Mouse (Mus musculus) ovary, postnatal 14 days (tissue): ENCODE data around the gene 4930467E23Rik.
"Not testable (repeated sequence)": the region's sequence is repeated elsewhere in the genome, so short reads cannot be mapped to it uniquely, and the experiment has no call there.

Source experiments
- DNase-seq: peaks from one replicate; pipeline ENCODE4 v3.0.0; 2022; ENCODE audit warnings: low spot score

Gene 4930467E23Rik

DNA sequence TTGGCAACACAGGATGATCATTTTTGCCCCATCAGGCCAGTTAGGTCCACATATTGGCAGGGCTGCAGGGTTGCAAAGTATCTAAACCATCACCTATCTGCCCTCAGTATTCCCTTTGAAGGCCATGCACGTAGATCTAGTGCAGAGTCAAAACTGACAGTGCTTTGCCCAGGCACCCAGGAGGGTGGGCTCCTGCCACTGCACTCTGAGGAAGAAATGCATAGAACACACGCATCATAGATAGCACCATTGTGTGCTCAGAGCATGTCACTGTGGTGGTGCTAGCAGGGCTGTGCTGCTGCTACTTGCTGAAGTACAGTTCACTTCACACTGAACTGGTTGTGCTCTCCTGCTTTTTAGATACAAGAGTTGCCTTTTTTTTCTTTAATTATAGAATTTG, at the start of gene 4930467E23Rik:
Gene 4930467E23Rik, plus strand, starts transcription at position 301 of the 400 bp plus-strand sequence.
- DNase-seq: not testable (repeated sequence)

- DNase-seq: not testable (repeated sequence)
Measured at GRCm38 (mm10) chr8:19682311-19682710, 47.1 kb upstream of the 4930467E23Rik start.

GRCm38 (mm10) chr8:19685476-19685875, 43.9 kb upstream of the 4930467E23Rik start:
- DNase-seq: not testable (repeated sequence)

DNA sequence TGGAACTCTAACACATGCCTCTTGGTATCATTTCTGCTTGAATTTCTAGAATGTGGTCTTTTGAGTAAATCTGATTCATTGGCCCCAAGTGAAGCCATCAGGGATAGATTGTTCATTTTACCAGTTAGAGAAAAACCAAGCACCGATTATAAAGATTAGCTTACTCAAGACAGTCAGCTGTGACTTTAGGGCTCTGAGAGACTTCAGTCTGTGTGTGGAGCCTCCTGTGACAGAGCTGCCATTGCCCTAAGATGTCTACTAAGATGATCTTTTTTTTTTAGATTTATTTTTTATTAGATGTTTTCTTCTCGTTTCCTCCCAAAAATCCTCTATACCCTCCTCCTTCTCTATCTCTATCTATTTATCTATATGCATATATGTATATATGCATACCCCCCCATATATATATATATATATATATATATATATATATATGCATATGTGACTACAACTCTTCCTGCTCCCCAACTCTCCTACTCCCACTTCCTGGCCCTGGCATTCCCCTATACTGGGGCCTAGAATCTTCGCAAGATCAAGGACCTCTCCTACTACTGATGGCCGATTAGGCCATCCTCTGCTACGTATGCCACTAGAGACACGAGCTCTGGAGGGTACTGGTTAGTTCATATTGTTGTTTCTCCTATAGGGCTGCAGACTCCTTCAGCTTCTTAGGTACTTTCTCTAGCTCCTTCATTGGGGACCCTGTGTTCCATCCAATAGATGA, 40.4 kb upstream of the 4930467E23Rik start:
- not testable (repeated sequence) for DNase-seq

DNA sequence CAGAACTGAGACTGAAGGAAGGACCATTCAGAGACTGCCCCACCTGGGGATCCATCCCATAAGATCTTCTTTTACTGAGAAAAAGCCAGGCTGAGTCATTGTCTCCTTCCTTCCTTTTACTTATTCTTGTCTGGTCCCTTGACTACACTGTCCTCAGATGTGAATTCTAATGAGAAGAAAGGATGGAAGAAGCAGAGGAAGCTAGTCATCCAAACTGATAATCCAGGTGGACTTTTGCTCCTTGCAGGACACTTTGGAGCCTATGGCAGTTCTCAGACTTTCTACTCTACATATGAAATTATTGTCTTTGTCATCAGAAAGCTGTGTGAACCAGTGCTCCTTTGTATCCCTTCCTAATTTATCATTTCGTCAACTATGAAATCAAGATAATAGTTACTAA, 39.6 kb upstream of the 4930467E23Rik start:
- DNase-seq: not testable (repeated sequence)

DNA sequence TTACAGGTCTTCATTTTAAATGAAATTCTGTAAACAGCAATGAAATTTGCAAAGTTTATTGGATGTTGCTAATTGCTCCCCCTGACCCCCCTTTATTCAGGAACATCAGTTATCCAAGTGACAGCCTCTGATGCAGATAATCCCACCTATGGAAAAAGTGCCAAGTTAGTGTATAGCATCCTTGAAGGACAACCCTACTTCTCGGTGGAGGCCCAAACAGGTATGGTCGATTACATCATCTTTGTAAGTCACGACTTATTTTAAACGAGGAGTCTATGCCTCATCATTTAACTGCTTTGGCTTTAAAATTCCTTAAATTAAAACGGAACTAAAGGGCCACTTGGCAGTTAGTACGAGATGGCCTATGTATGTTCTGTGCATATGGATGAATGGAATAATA, 38.0 kb upstream of the 4930467E23Rik start:
- not testable (repeated sequence) for DNase-seq

DNA sequence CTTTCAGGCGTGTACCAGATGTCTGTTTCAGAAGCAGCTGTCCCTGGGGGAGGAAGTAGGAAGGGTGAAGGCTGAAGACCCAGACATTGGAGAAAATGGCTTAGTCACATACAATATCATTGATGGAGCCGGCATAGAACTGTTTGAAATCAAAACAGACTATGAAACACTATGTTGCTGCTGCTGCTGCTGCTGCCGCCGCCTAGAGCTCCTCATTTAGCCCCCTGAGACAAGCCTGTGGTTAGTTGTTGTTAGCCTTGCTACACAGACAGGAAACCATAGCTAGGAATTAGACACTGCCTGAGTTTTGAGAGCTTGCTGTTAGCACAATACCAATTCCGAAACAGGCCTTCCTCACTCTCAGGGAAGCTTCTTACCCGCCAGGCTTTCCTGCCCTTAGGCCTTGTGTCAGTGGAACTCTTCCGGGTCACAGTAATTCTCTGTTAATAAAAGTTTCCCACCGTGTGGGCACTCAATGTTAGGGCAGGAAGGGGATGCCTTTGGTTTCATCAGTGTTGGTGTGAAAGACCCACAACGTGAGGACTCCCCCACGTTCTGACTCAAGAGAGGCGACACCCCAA, 31.8 kb upstream of the 4930467E23Rik start:
- not testable (repeated sequence) for DNase-seq

DNA sequence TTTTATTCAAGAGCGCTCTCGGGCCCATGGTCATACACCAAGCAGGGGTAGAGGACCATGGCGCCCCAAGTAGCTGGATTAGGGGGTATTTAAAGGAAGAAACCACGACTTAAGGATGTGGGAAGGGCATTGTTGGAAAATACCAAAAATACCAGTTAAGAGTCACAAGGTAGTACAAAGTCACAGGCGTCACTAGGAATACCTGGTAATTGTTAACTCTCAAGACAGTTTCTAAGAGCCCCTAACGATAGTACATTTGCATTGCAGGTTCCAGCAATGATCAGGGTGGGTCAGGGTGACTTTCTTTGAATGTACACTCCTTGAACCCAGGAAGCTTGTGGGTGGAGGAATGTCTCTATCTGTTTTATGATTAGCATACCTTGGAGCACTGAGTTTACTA, 31.3 kb upstream of the 4930467E23Rik start:
- DNase-seq: not testable (repeated sequence)

DNA sequence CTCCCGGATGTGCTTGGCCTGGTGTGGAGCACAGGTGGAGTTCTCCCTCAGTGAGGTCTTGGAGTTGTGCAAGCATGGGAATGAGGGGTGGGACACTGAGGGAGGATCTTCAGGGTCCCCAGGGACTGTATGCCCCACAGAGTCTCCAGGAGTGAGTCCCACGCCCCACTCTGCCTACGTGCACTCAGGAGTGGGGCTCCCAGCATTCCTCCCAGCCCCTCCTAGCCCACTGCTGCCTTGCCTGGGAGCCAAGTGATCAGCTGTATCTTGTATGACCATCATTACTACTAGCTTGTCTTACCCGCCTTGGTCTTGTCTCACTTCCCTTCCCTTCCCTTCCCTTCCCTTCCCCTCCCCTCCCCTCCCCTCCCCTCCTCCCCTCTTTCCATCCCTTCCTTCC, 30.7 kb upstream of the 4930467E23Rik start:
- DNase-seq: peak; percentile 49

- not testable (repeated sequence) for DNase-seq
Measured at GRCm38 (mm10) chr8:19701326-19701725, 28.1 kb upstream of the 4930467E23Rik start.

DNA sequence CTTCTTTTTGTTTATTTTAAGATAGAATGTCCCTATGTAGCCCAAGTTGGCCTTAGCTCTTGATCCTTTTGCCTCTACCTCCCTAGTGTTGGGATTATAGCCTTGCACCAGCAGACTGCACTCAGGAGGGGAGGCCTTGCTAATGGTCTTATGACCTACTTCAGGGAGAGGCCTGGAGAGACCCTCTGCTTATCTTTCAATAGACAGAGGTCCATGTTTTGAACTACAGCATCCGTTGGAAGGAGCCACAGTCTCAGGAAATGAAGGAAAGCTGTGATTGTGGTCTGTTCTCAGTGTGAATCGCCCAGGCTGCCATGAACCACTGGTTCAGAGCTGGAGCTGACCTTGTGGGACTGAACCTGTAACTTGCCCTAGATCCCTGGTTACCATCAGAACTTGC, 27.1 kb upstream of the 4930467E23Rik start:
- DNase-seq: not testable (repeated sequence)

DNA sequence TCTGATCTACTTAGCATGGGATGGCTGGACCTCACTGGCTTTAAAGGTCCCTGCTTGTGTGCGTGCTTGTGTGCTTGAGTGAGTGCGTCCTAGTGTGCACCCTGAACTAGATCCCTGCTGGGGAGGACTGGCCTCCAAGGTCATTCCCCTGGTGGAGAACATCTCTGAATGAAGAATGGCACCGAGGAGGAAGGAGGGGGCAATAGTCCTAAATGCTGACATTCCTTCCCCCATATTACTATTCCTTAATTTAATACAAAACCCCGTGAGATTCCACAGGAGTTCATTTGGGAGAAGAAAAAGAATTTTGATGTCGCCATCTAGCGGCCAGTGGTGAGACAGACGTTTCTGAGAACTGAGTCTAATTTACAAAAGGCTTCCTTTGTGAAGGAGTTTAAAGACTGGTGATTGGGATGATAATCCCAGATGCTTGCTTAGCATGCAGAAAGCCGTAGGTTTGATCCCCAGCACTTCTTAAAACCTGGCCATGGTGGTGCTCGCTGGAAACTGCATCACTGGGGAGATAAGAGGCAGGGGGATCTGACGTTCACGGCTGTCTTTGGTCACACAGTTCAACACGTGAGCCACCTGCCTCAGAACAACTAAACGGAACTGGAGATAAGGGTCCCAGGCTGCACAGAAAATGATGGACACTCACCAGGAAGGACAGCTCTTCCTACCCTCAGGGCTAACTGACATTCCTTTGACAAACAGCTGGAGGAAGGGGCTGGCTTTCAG, 26.2 kb upstream of the 4930467E23Rik start:
- DNase-seq: peak; percentile 87

DNA sequence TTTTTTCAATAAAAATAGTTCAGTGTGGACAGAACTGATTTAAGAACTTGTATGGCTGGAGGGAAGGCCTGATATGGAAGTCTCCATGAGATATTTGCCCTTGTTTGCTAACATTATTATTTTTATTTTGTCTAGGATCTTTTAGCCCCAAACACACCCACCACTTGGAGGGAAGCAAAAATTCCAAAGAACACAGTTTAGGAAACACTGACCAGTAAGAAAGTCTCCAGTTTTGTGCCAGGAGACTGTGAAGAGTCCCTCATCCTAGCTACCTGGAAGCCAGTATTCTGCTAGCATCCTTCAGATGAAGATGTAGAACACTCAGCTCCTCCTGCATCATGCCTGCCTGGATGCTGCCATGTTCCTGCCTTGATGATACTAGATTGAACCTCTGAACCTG, 25.5 kb upstream of the 4930467E23Rik start:
- DNase-seq: not testable (repeated sequence)

DNA sequence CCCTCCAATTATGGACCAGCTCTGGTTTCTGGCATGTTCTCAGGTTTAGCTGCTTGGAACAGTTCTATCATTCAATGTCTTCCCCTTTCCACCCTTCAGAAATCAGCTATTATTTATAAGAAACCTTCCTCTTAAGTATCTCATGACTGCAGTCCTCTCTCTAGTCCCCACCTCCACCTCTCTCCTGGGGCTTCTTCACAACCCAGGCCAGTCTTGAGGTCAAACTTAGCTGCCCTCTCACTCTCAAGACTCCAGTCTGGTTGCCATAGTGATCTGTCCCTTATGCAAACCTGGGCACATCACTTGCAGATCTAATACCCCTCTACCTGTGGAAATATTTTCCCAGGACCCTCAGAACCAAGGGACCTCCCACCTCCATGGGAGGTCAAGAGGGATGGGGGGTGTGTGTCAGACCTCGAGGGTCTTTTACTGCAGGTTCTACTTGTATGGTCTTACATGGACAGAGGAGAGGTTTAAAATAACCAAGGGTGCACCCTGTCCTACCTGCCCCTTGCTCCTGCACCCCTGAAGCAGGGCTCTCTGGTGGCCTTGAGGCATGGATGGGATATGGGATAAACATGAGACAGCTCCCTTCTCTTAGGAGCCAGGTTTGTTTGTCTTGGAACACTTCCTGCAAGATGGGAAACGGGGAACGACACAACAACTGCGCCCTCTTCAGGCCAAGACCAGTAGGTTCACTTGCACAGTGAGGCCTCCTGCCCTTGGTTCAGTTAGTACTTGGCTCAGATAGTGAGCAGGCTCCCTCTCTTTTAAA, 24.7 kb upstream of the 4930467E23Rik start:
- not testable (repeated sequence) for DNase-seq

GRCm38 (mm10) chr8:19705216-19705600, 24.2 kb upstream of the 4930467E23Rik start:
- not testable (repeated sequence) for DNase-seq

DNA sequence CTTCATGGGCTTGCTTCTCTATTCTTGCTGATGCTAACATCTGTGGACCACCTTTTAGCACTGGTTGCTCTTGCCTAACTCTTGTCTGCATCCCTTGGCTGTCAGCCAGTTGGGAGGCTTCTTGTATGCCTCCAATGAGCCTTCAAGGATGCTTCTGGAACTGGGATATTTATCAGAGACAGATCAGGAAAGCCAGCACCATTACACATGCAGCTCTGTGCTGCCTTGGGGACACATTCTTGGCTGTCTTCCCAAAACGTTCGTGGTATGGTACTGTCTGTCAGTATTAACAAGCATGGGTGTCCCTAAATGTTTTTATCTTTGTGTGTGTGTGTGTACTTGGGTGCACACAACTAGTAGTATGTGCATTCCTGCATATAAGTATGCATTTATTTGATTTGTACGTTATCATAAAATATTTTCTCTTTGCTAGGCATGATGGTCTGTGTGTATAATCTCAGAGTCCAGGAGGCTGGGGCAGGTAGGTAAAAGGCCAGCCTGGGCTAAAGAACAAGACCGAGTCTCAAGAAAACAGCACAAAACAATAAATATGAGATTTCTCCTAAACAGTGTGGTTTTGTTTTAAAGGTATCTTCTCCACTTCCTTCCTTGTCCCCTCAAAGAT, 23.2 kb upstream of the 4930467E23Rik start:
- DNase-seq: not testable (repeated sequence)

- peak; percentile 78 for DNase-seq
Measured at GRCm38 (mm10) chr8:19706918-19707760, 22.2 kb upstream of the 4930467E23Rik start.

- DNase-seq: not testable (repeated sequence)
Measured at GRCm38 (mm10) chr8:19707761-19708443, 21.5 kb upstream of the 4930467E23Rik start.

- DNase-seq: not testable (repeated sequence)
Measured at GRCm38 (mm10) chr8:19708976-19709375, 20.4 kb upstream of the 4930467E23Rik start.

DNA sequence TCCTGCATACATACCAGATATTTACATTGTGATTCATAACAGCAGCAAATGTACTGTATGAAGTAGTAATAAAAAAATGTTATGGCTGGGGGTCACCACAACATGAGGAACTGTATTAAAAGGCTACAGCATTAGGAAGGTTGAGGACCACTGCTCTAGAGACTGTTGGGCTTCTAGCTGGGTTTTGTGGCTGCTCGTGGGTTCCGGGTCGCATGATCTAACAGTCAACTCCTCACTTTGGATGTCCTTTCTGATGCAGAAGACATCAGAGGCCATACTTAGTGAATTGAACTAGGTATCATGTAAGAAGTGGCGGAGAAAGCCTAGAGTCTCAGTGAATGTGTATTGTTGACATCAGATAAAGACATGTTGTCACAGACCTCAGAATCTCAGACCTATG, 19.9 kb upstream of the 4930467E23Rik start:
- DNase-seq: not testable (repeated sequence)
